Mouse (Mus musculus): ENCODE data around the gene Shank2. TPM values are rescaled to one million over a fixed set of nuclear protein-coding genes. Genes with fewer than 3 reads are reported as not detected.

Gene Shank2
- total and polyA plus RNA-seq, 3 experiments = not detected

DNA sequence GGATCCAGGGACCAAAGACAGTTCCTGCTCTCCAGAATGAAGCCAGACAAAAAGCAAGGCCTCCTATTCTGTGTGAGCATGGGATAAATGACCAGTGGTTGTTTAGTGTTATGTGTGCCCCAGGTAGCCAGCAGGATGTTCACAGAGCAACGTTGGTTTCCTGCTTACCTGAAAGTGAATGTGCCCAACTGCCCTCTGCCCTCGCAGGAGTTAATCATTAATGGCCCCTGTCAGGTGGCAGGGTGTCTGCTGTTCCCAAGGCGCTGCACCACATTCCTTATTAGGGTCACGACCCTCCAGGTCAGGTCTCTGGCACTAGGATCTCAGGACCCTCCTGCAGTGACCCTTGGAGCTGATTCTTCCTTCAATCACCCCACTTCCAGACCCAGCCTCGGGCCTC is 21.0 kb downstream of the Shank2 start:
- Histone ChIP-seq H3K36me3 (replicated peaks in 1 of 2; ENCODE audit: control insufficient read depth in 1 of 2, insufficient read depth in 1 of 2, low read length in 1 of 2) (no peaks in the 10 kb centered on the region), H3K4me3 (replicated peaks in 1 of 3; ENCODE audit: low read depth in 2 of 3, low read length in 2 of 3, poor library complexity in 1 of 3) (no peak overlapping the region), H3K4me1 (ENCODE audit: control insufficient read depth in 1 of 2, insufficient read depth in 2 of 2) (no peaks in the 10 kb centered on the region), H3K27me3 (replicated peaks) (peaks cover 89% of the 10 kb centered on the region), H3K9me3 (replicated peaks; ENCODE audit: low read length) (peaks cover 5% of the 10 kb centered on the region), H3K9ac (ENCODE audit: insufficient read depth, low read depth) (no peak overlapping the region), H3K27ac (ENCODE audit: insufficient read depth, low read depth) (no peak overlapping the region), H3K79me2 (replicated peaks; ENCODE audit: control insufficient read depth, extremely low read depth, insufficient read depth, poor library complexity, severe bottlenecking) (no peaks in the 10 kb centered on the region), H3K4me2 (ENCODE audit: insufficient read depth, low read depth, poor library complexity, severe bottlenecking) (no peak overlapping the region)
- dilution Hi-C loops (cut with MboI; ENCODE audit: extremely low pct_ligation_motif_present, extremely low pct_unique_long_range_greater_than_20kb, low sequenced_read_pairs) = no loop called here
- no peak for TF ChIP-seq USF1 (IDR thresholded peaks at IDR 0.05; ENCODE audit: low read depth, low read length)
- no peak for TF ChIP-seq POLR2A (IDR thresholded peaks at IDR 0.05; ENCODE audit: low read depth, low read length)
- TF ChIP-seq PAX5 (IDR thresholded peaks at IDR 0.05; ENCODE audit: low read length) = no peak
- no peak for TF ChIP-seq EP300 (IDR thresholded peaks at IDR 0.05; ENCODE audit: low read length)
- no peak for TF ChIP-seq CHD2 (IDR thresholded peaks at IDR 0.05; ENCODE audit: low read length)
- TF ChIP-seq JUND (conservative IDR thresholded peaks at IDR 0.05; ENCODE audit: low read depth, low read length) = no peak
- TF ChIP-seq IRF4 (IDR thresholded peaks at IDR 0.05; ENCODE audit: low read depth, low read length) = no peak
- TF ChIP-seq NELFE (IDR thresholded peaks at IDR 0.05; ENCODE audit: low read depth, low read length) = no peak
- TF ChIP-seq MAFK (IDR thresholded peaks at IDR 0.05; ENCODE audit: insufficient replicate concordance, low read length) = no peak
- TF ChIP-seq BHLHE40 (IDR thresholded peaks at IDR 0.05; ENCODE audit: low read depth, low read length) = no peak
- TF ChIP-seq TBP (conservative IDR thresholded peaks at IDR 0.05; ENCODE audit: low read depth, low read length) = no peak
- no peak for TF ChIP-seq UBTF (IDR thresholded peaks at IDR 0.05; ENCODE audit: low read depth, low read length)
- TF ChIP-seq JUN (IDR thresholded peaks at IDR 0.05; ENCODE audit: insufficient read depth, low read depth, low read length) = no peak
- DNase-seq (ENCODE audit: extremely low read depth) = no peak
- in situ Hi-C loops (cut with MboI; ENCODE audit: low pct_ligation_motif_present, low pct_unique_long_range_greater_than_20kb, low sequenced_read_pairs) = no loop called here

DNA sequence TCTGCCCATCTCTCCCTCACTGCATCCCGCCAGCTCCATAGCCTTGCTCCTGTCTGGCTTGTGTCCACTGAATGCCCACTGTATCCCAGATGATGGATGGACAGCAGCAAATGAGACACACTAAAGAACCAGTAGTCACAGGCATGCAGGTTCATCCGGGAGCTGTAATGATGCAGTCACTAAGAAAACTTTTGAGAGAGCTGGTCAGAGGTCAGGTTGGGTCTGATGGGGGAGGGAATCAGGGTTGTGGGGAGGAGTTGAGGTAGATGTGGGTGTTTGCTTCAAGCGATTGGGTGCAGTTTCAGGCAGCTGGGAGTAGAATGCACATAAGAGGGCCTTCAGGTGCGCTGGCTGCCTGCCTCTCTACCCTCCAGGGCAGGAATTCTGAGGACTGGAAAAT is 21.8 kb downstream of the Shank2 start:
- dilution Hi-C loops (cut with MboI; ENCODE audit: extremely low pct_ligation_motif_present, extremely low pct_unique_long_range_greater_than_20kb, low sequenced_read_pairs) = no loop called here
- DNase-seq (ENCODE audit: extremely low read depth) = no peak

More for the DNA sequence above, 21.8 kb downstream of the Shank2 start:
- H3K27me3 ChIP-seq (replicated peaks) = peaks cover 85% of the 10 kb centered on the region
- in situ Hi-C loops (cut with MboI; ENCODE audit: low pct_ligation_motif_present, low pct_unique_long_range_greater_than_20kb, low sequenced_read_pairs) = no loop called here
- peaks cover 5% of the 10 kb centered on the region for H3K9me3 ChIP-seq (replicated peaks; ENCODE audit: low read length)
- no peak overlapping the region for H3K27ac ChIP-seq (ENCODE audit: insufficient read depth, low read depth)
- H3K4me3 ChIP-seq (replicated peaks in 1 of 3; ENCODE audit: low read depth in 2 of 3, low read length in 2 of 3, poor library complexity in 1 of 3) = no peak overlapping the region
- H3K9ac ChIP-seq (ENCODE audit: insufficient read depth, low read depth) = no peak overlapping the region
- no peak overlapping the region for H3K4me2 ChIP-seq (ENCODE audit: insufficient read depth, low read depth, poor library complexity, severe bottlenecking)
- no peaks in the 10 kb centered on the region for H3K79me2 ChIP-seq (replicated peaks; ENCODE audit: control insufficient read depth, extremely low read depth, insufficient read depth, poor library complexity, severe bottlenecking)
- H3K36me3 ChIP-seq (replicated peaks in 1 of 2; ENCODE audit: control insufficient read depth in 1 of 2, insufficient read depth in 1 of 2, low read length in 1 of 2) = no peaks in the 10 kb centered on the region
- no peaks in the 10 kb centered on the region for H3K4me1 ChIP-seq (ENCODE audit: control insufficient read depth in 1 of 2, insufficient read depth in 2 of 2)
- TF ChIP-seq POLR2A (IDR thresholded peaks at IDR 0.05; ENCODE audit: low read depth, low read length) (no peak), NRF1 (IDR thresholded peaks at IDR 0.05; ENCODE audit: low read depth, low read length) (no peak), RAD21 (IDR thresholded peaks at IDR 0.05; ENCODE audit: low read depth, low read length) (no peak), MYC (IDR thresholded peaks at IDR 0.05; ENCODE audit: low read depth, low read length) (no peak), MAZ (IDR thresholded peaks at IDR 0.05; ENCODE audit: low read depth, low read length) (no peak), JUND (conservative IDR thresholded peaks at IDR 0.05; ENCODE audit: low read depth, low read length) (no peak), GABPA (IDR thresholded peaks at IDR 0.05; ENCODE audit: insufficient replicate concordance, low read depth, low read length) (no peak), KAT2A (IDR thresholded peaks at IDR 0.05; ENCODE audit: insufficient replicate concordance, low read length) (no peak), ZC3H11A (IDR thresholded peaks at IDR 0.05; ENCODE audit: low read depth, low read length) (no peak), POLR2AphosphoS2 (IDR thresholded peaks at IDR 0.05; ENCODE audit: low read depth, low read length) (no peak), MEF2A (IDR thresholded peaks at IDR 0.05; ENCODE audit: borderline replicate concordance, low read depth, low read length) (no peak), IRF4 (IDR thresholded peaks at IDR 0.05; ENCODE audit: low read depth, low read length) (no peak), PAX5 (IDR thresholded peaks at IDR 0.05; ENCODE audit: low read length) (no peak), CHD2 (IDR thresholded peaks at IDR 0.05; ENCODE audit: low read length) (no peak), HCFC1 (IDR thresholded peaks at IDR 0.05; ENCODE audit: low read depth, low read length) (no peak)
